Mouse (Mus musculus) erythroblast, embryonic 14.5 days (primary cell): ENCODE data around the gene Iqck.

Experiments used
- GATA1 ChIP-seq: IDR thresholded peaks from 2 replicates; pipeline ENCODE4 v1.6.1; 2012; ENCODE audit warnings: low read length, inconsistent platforms, mixed read lengths
- TAL1 ChIP-seq: IDR thresholded peaks from 3 replicates; pipeline ENCODE4 v1.6.1; 2012; ENCODE audit warnings: low read length, inconsistent platforms, mixed read lengths

- TF ChIP-seq TAL1 (no peak), GATA1 (no peak)
These were observed 9.8 kb downstream of the Iqck start for GRCm38 (mm10) chr7:118865362-118865761.
